Mouse (Mus musculus) heart, adult 11 months (tissue): Measurements from ENCODE around the gene Dhx8.

Source experiments
- DNase-seq: peaks from one replicate; pipeline ENCODE4 v3.0.0; 2022

The Dhx8 gene

GRCm38 (mm10) chr11:101756616-101757015 is 23.9 kb downstream of the Dhx8 start:
- peak; percentile 96 for DNase-seq

DNA sequence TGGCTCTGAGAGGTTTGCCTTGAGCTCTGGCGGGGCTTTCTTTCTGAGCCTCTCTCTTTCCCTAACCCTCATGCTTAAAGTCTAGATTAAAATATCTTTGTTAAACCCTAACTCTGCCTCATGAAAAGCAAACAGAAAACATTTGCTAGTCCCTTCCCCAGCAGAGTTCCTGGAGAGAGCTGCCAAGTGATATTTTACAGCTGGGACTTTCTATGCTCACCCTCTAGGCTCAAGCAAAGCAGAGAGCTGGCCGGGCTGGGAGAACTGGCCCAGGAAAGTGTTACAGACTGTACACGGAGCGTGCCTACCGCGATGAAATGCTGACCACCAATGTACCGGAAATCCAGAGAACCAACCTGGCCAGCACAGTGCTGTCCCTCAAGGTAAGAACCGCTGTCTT is 24.6 kb downstream of the Dhx8 start:
- DNase-seq = no peak

DNA sequence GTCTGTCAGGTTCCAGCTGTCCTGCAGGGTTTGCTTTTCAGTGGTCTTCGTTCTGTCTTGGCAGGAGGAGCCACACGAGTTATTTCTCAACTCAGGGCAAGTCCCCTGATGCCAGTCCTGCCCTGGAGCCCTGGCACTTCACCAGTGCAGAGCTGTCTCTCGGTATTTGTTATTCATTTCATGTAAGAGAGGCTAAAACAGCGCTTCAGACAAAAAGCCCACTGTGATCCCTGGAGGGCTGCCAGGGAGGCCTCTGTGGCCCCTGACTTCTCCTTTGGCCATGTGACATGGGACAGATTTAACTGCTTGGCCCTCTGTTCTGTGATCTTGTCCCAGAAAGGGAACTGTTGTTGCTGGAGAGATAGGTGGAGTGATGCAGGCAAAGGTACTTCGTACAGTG is 25.7 kb downstream of the Dhx8 start:
- no peak for DNase-seq

DNA sequence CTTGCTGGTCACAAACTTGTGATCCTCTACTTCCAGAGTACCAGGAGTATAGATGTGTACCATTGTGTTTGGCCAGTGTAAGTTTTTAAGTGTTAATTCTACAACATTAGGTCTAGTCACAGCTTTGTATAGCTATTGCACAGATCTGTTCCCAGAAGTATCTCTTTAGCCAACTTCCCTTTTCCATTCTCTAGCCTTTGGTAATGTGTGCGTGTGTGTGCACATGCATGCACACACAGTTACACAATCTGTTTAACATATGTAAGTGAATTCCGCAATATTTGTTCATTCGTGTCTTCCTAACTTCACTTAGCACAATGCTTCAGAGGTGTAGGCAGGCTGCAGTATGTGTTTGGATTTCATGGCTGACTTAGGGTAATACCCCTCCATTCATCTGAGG is 26.8 kb downstream of the Dhx8 start:
- DNase-seq = no peak

GRCm38 (mm10) chr11:101763723-101764122 is 31.0 kb downstream of the Dhx8 start:
- DNase-seq = peak; percentile 90

DNA sequence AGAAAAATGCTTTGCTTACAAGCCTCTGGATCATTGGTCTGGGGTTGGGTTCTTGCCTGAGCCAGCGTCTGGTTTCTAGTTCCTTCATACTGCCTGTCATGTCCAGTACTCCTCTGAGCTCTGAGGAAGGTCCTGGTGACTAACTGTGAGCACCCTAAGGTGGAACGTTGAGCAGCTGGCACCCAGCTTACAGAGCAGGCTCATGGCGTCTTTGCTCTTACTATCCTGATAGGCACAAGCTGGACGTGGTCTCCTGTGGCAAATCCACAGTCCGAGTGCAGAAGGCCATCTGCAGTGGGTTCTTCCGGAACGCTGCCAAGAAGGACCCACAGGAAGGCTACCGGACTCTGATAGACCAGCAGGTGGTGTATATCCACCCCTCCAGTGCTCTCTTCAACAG is 31.8 kb downstream of the Dhx8 start:
- peak; percentile 76 for DNase-seq

- DNase-seq = no peak
These were observed 34.6 kb downstream of the Dhx8 start for GRCm38 (mm10) chr11:101767326-101767725.

DNA sequence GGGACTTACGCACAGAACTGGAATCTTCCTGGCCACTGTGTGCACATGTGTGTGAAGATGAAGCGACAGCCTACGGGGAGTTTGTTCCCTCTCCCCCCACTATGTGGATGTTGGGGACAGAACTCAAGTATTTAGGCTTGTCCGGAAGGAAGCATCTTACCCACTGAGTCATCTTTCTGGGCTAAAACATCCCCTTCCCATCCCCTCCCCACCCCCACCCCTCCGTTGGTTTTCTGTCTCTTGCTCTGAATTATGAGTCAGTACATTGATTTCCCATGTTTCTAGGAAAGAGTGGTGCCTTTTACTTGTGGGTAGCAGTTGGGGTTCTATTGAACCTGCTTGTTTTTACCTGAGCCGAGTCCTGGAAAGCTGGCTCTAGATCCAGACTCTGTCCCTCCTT is 36.0 kb downstream of the Dhx8 start:
- DNase-seq = no peak

GRCm38 (mm10) chr11:101770266-101770665 is 37.5 kb downstream of the Dhx8 start:
- DNase-seq = peak; percentile 94

DNA sequence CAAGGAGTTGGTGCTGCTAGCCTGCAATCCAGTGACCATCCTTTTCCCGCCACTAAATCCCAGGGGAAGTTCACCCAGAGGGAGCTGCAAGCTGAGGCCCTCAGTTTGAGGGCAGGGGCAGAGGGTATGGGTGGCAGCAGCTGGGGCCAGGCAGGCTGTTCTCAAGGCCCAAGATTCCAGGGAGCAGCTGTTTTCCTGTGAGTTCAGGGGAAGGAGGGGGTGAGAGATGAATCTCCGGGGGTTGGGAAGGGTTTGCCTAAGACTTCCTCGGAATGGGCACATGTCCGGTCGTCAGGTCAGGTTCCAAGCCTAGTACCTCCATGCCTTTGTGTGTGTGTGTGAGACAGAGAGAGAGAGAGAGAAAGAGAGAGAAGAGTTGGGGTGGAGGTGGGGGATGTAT is 39.3 kb downstream of the Dhx8 start:
- no peak for DNase-seq

GRCm38 (mm10) chr11:101772449-101772848 is 39.7 kb downstream of the Dhx8 start:
- peak; percentile 94 for DNase-seq

DNA sequence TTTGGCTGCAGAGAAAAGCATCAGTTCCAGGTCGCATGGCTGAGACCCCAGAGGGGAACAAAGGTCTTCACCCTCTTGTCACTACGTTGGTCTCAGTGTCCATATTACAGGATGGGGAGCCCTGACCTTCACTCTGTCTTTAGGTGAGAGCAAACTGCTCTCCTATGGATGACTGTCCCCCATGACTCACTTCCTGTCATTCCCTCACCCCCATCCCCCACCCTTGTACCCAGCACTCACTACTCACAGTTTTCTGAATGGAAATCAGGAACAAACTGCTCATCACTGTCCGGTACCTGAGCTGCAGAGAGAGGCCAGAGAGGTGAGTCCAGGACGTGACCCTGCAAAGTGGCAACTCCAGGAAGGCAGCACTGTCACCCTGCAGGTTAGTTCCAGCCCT is 44.1 kb downstream of the Dhx8 start:
- DNase-seq = no peak

- DNase-seq = peak; percentile 83
These were observed 50.4 kb downstream of the Dhx8 start for GRCm38 (mm10) chr11:101783135-101783534.

DNA sequence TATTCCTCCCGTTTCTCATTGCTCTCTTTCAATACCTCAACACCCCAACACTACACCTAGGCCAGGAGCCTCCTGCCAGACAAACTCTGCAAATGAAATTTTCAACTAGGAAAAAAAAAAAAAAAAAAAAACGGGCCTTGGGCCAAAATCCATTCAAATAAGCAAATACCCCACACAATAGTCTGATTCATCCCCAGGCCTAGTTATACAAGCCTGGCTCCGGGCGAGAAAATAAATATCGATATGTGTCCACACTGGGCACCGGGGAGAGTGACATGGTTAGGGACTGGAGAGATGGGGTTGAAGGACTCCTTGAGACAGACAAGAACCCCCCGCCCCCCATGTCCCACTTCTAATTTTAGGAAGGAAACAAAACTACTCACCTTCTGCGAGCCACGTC is 50.9 kb downstream of the Dhx8 start:
- DNase-seq = no peak

GRCm38 (mm10) chr11:101784072-101784471 is 51.4 kb downstream of the Dhx8 start:
- no peak for DNase-seq

GRCm38 (mm10) chr11:101784488-101785142 is 51.9 kb downstream of the Dhx8 start:
- peak; percentile 92 for DNase-seq

GRCm38 (mm10) chr11:101785143-101785851 is 52.6 kb downstream of the Dhx8 start, which contains the start of gene Etv4:
TSS of gene Etv4 (minus strand) at chr11:101785371.
- DNase-seq = peak; percentile 99

GRCm38 (mm10) chr11:101785852-101786205 is 53.1 kb downstream of the Dhx8 start:
- no peak for DNase-seq

DNA sequence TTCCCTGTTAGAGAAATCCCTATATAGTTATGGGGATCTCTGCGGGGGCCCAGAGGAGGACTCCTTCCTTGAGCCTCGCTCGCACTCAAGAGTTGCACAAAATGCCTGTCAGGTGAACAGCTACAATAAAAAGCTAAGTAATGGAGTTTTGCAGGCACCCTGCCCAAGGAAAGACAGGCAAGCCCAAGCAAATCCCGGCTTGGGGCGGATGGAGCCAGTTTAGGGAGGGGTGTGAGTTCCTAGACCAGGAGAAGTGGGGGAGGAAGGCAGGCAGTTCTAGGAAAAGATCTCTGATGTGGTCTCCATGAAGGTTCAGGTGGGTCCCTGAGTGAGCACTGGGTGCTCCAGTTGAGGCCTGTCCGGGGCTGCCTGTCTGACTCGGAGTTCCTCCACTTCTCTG is 53.9 kb downstream of the Dhx8 start:
- DNase-seq = no peak

DNA sequence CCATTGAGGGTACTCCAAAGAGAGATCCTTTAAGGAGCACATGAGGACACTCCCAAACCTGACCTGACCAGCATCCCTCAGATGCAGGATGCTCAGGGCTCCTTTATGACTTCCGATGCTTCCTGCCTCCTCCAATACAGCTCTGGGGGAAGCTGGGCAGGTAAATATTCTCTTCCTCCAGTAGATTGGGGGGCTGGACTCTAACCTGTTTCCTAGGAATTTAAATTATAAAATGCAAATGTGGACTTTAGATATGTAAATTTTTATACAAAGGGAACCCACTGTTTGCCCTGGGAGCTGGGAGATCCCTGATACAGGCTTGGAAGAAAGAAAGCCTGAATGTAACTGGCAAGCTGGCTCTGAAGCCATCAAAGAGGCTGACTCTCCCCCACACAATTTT is 54.7 kb downstream of the Dhx8 start:
- no peak for DNase-seq

GRCm38 (mm10) chr11:101790811-101791526 is 58.2 kb downstream of the Dhx8 start:
- no peak for DNase-seq

GRCm38 (mm10) chr11:101797355-101797754 is 64.6 kb downstream of the Dhx8 start:
- DNase-seq = no peak

GRCm38 (mm10) chr11:101798083-101798482 is 65.4 kb downstream of the Dhx8 start:
- DNase-seq = no peak

DNA sequence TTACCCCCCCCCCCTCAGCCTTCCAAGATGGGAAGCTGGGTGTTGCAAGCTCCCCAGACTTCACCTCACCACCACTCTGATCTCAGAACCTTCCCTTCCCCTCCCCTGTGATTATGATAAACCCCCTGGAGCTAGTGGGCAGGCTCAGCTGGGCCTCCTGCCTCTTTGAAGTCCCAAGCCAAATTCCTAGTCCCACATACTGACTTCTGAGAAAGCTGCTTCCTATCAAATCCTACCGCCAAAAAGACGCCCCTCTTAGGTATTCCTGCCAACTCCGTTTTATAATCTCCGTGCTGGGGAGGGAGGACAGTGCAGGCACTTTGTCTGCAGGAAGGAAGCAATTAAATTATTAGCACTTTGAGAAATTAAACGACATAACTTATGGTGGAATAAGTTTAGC is 68.7 kb downstream of the Dhx8 start:
- DNase-seq = no peak
